Mouse (Mus musculus) heart, postnatal 4 days (tissue): ENCODE measurements around the gene Bbx. TPM values are rescaled to one million over a fixed set of nuclear protein-coding genes. Genes with fewer than 3 reads are reported as not detected.

Experiments used
- DNase-seq: peaks from one replicate; pipeline ENCODE4 v3.0.0; 2021
- total RNA-seq, 2 experiments: library from RNA; stranded (reverse); gene quantifications; 2 replicates each; pipeline ENCODE4 v1.2.3; 2021

The Bbx gene
- 10 to 100 TPM; 20.0 to 20.6 TPM for total RNA-seq

DNA sequence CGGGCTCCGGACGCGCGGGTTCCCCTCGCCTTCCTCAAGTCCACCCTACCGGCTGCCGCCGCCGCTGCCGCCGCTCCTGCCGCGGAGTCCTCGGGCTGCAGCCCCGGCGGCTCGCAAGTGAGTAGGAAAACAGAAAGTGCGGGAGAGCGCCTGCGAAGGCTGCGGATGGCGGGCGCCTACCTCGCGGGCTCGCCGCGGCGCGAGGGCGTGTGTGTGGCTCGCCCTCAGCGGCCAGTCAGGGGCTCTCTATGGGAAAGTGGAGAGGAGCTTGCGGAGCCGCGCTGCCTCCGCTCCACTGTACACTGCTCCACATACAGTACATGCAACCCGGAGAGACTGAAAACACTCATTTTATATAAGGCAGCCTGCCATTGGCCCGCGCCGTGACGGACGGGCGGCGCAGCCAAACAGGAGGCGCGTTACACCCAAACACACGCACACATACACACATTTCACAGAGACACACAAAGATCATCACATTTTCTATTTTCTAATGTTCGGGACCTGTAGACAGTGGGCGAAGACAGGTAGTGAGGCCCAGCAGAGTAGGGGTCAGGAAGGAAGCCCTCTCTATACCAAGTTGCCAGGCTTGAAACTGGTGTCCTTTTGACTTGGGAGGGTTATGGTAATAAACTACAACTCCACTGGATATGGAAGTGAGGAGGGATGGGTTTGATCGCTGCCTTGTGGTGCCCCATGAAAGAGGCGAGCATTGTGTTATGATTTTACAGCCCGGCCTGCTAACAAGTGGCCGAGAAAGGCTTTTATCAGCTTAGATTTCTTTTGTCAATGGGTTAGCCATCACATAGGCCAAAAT is at the start of gene Bbx:
Gene Bbx, minus strand, starts transcription at position 329 of the 817 bp plus-strand sequence.
- peak; percentile 97 for DNase-seq

DNA sequence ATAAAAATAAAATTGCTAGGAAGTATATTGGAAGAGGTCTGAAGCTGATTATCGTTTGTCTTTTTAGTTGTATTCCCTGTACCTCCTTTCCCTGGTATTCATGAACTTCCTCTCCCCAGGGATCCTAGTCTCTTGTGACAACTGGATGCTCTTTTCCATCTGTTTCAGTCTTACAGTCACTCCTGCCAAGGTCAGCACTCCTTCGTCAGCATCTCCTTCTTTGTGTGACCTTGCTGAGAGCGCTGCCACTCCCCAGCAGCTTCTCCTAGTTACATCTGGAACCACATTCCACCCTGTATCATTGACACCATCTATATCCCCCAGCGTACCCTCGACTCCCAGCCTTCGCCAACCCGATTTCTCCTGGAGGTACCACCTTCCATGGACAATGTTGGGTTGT is 49.7 kb upstream of the Bbx start:
- DNase-seq: no peak

DNA sequence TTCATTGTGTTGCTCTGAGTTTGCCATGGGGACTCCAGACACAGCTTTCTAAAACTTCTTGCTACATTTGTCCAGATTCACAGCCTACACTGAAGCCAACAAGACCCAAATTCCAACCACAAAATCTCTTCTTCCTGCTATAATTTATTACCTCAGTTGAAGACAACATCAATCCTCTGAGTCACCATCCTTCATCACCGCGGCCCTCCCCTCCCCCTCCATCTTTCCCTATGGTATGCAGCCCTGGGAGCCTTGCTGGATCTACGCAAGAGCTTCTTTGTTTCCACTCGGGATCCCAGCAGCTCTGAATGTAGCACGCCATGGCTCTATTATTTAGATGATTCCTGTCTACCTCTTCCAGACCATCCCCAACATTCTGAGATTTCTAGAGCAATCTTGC is 49.2 kb upstream of the Bbx start:
- DNase-seq: no peak

DNA sequence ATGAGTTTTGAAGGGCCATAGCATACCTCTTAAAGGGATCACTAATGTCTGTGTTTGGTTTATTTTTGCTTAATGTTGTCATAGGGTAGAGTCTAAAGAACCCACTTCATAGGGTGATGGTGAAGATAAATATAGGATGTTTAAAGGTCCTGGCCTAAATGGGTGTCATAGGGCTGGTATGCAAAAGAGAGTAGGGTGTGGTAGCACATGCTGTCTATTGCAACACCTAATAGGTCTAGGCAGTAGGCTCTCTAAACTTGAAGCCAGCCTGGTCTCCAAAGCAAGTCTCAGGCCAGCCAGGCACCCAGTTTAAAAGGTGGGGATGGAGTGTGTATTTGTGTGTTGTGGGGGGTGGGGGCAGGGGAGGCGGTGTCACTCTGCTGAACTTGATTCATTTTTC is 46.5 kb upstream of the Bbx start:
- DNase-seq: no peak

DNA sequence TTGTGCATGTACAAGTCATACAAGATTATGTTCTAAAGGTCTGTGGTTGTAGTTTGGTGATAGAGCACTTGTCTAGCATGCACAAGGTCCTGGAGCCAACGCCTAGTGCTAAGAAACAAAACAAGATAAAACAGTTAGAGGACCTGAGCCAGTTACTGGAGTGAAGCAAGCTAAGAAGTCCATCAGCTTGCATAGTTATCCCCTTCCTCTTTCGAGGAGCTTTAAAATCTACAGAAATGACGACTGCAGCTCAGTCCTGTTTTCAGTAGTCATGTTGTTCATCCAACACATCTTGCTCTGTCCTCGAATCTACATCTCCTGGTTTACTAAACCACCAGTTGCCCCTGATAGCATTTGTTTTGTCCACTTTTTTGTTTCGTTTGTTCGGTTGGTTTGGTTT is 45.4 kb upstream of the Bbx start:
- no peak for DNase-seq

DNA sequence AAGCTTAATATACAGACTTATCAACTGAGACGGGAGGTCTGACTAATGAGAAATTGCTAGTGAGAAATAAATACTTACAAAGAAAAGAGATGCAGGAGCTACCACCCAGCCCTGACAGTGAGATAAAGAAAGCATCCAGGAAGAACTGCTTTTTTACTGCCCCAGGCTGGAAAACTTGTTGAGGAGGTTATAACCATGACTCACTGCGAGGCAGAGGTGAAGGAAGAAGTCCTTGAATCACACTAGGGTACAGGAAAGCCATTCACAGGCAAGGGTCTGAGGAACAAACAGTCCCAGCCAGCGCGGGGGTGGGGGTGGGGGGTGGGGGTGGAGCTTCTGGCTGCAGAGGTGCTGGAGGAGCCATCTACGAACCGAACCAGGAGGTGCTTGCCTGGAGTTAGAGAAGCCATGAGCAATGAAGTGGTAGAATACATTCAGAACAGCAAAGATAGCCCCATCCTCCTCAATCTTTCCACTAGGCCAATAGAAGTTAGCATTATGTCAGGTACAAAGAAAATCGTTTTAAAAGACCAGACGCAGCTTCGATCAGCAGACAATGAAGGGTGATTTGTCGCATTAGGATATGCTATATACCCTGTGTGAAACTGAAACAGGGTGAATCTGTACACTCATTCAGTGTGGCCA is 30.2 kb upstream of the Bbx start:
- DNase-seq: no peak

DNA sequence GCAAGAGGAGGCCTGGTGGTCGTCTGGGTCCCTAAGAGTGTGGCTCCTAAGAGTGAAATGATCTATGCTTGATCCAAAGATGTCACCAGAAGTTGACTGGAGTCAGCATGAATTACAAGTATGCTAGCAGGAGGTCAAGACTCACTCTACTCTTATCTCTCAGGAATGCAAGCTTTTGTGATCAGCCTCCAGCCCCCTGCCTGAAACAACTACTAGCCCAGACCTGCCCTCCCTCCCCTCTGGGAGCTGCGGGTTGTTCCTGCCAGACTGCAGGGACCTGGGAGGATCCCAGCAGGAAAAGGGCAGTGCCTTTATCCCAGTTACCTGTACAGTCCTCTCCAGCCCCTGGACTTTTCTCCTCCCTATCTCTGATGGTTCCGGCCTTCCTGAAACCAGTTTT is 27.0 kb upstream of the Bbx start:
- DNase-seq: no peak

DNA sequence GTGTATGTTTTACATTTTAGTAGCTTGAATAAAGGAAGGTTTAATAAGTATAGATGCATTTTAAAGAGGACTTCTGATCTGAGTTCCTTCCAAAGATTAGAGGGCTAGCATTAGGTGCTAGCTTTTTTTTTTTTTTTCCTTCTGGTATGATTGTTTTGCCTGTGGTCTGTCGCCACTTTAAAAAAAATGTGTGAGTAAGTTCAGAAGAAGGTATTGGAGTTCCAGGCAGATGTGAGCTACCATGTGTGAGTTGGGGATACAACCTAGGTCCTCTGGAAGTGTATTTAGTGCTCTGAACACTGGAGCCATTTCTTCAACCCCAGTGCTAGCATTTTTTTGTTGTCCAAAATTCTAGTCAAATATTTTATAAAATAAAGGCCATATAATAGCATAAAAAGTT is 23.9 kb upstream of the Bbx start:
- DNase-seq: no peak

DNA sequence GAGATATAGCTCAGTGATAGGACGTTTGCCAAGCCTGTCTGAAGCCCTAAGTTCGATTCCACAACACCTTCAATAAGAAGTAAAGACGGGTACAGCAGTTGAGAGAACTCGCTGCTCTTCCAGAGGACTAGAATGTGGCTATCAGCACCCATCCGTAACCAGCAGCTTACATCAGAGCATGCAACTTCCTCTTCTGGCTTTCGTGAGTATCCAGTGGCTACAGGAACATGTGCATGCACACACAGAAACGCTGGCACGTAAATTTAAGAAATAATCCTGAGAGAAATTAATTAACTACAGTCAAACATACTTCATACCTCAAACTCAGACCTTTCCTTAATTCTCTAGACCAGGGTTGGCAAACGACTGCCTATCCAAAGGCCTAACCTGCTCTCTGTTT is 16.9 kb upstream of the Bbx start:
- no peak for DNase-seq

DNA sequence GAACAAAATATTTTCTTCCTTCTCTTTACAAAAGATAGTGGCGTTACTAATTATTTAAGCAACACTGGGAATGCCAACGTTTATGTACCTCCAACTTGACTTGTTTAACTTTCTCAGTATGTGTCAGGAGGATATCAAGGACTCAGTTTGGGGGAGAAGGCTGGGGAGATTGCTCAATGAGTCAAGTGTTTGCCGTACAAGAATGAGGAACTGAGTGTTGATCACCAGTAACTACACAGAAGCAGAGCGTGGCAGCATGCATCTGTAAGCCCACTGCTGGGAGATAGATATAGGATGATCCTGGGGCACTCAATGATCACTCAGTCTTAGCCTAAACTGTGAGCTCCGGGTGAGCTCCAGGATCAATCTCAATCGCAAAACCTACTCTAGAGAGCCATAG is 12.8 kb upstream of the Bbx start:
- DNase-seq: no peak

DNA sequence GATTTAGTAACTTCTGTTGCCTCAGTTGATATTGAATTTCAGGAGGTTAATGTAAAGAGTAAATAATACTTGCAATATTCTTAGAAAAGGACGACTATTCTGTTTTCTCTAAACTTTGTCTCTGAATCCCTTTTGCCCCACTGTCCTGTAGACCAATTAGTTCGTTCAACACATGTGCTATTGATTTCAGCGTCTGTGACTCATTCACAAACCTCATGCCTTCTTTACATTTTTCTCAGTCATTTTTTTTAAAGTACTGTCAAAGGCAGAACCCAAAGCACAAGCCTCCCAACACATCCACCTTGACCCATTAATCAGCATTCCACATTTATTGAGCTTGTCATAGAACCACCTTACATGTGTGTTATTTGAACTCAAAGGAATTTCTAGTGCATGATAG is 6.6 kb upstream of the Bbx start:
- DNase-seq: no peak

DNA sequence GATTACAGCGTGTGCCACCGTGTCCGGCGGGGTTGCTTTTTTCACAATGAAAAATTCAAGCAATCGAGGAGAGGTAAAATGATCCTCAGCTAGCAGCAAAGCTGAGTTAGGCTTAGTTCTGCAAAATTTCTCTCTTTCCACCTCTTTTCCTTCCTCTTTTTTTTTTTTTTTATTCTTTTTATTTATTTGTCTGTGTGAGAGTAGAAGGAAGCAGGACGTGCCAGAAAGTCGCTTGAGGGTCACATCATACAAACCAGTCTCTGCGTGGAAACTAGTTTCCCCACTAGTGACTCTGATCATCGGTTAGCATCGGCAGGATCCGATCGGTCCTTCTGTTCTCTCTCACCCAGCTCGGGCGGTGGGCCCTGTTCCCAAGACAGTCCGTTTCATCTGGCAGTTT is 5.6 kb upstream of the Bbx start:
- DNase-seq: no peak

DNA sequence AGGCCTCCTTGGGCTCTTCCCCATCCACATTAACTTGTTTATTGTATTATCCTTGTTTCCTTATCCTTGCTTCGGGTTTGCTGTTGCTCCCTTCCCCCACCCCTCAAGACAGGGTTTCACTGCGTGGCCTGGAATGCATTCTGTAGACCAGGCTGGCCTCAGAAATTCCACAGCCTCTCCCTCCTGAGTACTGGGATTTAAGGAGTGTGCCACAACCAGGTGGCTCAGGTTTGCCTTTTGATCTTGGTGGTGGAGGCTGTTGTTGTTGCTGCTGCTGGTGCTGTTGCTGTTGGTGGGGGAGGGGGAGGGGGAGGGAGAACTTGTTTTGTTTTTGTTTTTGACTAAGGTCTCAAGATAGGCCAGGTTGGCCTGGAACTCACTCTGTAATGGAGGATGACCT is 5.1 kb upstream of the Bbx start:
- no peak for DNase-seq

DNA sequence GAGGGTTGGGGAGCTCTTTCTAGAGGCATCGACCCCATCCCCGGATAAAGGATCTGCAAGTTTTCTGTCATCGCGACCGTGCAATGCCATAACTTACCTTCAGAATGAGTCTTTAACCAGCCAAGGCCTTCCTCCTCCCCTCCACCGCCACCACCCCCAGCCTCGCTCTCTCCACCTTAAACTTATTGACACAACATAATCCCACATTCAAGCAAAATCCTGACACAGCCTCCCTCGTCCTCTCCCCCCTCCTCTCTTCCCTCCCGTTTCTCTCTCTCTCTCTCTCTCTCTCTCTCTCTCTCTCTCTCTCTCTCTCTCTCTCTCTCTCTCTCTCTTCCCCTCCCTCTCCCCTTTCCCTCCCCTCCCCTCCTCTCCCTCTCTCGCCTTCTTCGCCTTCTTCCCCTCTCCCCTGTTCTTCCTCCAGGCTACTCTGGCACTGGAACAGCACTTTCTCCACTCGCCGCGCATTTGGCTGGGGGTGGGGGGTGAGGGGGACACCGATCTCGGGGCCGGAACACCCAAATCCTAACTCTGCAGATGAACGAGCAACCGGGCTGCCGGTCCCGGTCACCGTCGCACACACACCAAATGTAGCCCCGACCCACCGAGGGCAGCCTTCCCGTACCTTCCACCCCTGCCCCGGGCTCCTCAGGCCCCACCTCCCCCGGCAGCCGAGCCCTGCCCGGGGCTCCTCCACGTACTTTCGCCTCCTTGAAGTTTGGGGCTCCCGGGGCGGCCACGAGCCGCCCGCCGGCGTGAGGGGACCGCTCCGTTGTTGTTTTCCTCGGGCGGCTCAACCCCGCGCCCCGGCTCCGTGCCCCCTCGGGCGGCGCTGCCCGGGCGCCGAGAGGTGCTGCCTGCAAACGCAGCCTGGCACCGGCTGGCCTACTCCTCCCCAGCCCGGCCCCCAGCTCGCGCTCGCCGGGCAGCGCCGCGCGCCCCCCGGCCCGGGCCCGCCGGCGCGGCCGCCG is 894 bp downstream of the Bbx start:
- DNase-seq: peak; percentile 55

DNA sequence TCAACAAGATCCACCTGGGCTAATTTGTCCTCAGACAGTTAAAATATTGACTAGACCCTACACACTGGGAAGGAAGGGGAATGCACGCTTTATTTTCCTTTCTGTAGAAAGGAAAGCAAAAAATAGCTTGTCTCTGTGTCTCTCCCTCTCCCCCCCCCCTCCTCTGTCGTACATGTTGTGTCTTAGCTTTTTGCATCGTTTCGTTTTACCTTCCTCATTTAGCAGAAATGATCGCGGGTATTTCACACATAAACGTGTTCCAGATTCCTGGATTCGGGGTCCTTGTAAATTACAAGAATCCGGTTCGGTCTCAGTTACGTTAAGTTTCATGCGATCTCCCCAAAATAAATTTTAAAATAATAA is 1.7 kb downstream of the Bbx start:
- no peak for DNase-seq

DNA sequence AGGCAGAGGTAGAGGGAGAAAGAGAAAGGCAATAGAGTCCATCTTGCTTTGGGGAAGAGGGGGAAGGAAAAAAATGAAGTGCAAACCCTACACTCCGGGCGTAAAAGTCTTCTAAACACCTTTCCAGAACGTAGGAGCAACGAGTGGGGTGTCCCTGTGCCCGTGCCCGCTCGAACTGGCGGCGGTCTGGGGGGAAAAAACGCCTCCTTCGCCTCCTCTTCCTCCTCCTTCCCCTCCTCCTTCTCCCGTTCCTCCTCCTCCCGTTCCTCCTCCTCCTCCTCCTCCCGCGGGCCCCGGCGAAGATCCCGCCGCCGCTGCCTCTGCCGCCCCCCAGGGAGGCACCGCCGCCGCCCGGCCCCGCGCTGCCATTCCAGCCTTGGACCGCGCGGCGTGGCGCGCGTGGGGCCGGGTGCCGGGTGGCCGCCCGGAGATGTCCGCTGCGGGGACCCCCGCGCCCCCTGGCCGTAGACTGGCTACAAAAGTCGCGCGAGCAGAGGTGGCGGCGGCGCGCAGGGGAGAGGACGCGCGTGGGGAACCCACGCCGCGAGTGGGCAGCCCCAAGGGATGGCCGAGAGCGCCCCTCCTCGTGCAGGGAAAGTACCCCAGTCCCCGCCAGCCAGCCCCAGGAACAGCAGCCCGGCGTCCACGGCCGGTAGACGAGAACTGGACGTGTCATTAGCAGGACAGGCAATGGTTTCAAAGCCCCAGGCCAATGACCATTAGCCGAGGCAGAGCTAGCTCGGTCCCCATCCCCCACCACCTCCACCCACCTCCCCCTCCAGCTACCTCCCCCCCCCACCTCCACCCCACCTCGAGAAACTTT is 2.3 kb downstream of the Bbx start:
- peak; percentile 50 for DNase-seq

DNA sequence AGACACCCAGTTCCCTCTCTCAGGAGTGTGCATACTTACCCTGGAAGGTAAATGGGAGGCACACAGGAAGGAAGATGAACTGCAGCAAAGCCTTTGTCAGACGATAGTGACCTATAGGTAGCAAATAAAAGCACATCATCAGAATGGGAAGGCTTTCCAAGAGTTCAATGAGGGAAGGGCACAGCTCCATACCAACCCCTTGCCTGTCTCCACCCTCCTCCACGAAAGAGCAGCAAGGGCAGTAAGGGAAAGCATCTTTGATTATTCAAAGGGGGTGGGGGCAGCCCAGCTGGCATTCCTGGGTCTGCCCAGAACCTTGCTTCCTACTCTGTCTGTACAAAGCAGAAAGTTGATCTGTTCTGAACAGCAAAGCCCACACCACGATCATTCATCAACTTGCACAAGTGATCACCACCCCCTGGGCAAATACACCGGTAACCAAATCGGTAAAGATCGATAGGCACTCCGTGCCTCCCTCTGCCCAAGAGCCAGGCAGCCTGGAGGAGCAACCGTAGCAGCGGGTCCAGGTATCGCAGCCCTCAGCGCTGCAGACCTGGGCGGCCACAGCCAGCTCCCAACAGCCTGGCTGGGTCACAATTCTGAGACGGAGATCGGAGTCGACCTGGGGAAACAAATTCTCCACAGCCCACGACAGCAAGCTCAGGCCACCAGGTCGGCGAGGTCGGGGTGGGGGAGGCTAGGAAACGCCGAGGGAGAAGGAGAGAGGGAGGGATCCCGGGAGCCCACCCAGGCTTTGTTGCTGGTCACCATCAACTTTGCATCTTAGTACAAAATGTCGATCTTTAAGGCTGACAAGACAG is 3.1 kb downstream of the Bbx start:
- DNase-seq: peak; percentile 12

DNA sequence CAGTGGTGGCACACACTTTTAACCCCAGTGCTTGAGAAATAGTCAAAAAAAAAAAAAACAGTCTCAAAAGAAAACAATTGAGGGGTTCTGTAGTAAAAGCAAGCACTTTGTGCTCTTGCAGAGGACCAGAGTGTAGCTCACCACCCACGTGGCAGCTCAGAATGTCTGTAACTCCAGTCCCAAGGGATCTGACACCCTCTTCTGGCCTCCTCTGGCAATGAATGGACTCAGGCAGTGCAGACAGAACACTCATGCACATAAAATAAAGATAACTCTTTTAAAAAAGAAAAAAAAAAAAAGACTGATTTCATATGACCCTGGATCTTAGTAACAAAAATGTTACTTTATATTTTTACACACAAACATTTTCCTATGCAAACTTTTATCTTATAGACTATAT is 12.1 kb downstream of the Bbx start:
- no peak for DNase-seq

DNA sequence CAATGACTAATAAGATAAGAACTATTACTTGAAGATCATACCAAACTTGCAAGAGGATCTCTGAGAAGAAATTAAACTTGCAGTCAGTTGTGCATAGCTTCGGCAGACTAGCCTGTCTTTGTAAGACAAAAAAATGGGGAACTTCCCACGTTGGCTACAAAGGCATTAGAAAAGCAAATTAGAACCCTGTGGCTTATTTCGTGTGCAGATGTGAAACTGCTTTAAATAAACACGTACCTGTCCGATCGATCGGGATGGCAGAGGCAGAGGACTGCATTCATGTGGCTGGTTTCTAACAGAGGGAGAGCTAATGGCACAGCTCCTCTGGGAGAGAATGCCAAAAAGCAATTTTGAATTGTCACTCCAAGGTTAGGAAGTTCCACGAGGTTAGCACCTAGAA is 16.8 kb downstream of the Bbx start:
- DNase-seq: no peak

DNA sequence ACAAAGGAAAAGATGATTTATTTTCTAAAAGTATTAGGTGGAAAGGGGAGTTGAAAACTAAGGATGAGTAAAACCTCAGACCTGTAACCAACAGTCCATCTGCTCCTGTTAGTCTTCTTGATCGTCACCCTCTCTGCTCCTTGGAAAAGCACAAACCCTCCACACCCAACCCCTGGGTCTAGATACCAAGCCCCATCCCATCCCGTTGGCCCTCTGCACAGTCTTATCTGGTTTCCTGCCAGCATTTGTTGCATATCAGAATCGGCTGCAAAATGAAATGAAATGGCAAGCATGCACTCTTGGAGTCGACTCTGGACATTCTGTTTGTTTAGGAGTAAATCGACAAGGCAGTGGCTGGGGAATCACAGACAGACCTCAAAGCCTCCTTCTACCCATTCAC is 29.3 kb downstream of the Bbx start:
- DNase-seq: no peak

DNA sequence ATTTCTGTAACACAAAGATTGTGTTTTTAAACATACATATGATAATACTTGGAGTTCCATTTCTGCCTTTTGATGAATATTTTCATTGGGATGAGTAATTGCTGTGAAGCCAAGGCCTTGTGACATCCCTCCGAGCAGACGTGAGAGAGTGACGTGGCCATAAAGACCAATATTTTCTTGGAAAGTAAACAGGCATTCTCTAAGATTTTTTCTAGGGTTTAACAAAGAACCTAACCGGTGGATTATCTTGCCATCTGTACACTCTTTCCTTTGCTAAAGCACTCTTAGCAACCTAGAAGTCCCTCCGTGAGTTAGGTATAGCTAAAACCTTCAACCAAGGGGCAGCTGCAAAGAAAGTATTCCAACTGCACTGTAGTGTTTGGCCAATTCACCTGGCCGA is 32.4 kb downstream of the Bbx start:
- no peak for DNase-seq

DNA sequence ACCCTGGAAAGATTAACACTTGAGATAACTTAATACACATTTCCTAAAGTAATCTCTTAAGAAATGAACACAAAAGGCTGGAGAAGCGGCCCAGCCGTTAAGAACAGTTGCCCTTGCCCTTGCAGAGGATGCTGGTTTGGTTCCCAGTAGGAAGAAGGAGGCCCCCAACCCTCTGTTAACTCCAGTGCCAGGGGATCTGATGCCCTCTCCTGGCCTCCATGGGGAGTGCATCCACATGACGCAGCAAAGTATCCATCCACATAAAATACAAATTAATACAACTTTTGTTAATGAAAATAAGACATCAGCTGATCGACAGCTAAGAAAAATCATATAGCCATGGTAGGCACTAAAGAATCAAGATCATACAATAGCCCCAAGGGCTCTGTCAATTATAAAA is 33.6 kb downstream of the Bbx start:
- DNase-seq: no peak
